Mouse (Mus musculus) c-Kit-positive CD71-positive TER-119-negative erythroid progenitor cells, embryonic 14.5 days (primary cell): Measurements from ENCODE around the gene Padi3.
A peak's percentile ranks its signal among the peaks of the same experiment; 100 is the strongest.

Source experiments
- DNase-seq: peaks from one replicate; pipeline ENCODE4 v3.0.0-alpha.2; 2013; ENCODE audit warnings: low read depth

The Padi3 gene

GRCm38 (mm10) chr4:140815996-140816917, 5.8 kb upstream of the Padi3 start:
- no peak for DNase-seq

GRCm38 (mm10) chr4:140815496-140815895, 5.0 kb upstream of the Padi3 start:
- no peak for DNase-seq

- DNase-seq: no peak
These were observed 4.1 kb upstream of the Padi3 start for GRCm38 (mm10) chr4:140814241-140815225.

- no peak for DNase-seq
These were observed 3.1 kb upstream of the Padi3 start for GRCm38 (mm10) chr4:140813358-140814185.

GRCm38 (mm10) chr4:140812609-140813008, 2.2 kb upstream of the Padi3 start:
- no peak for DNase-seq

- no peak for DNase-seq
These were observed 1.7 kb upstream of the Padi3 start for GRCm38 (mm10) chr4:140812191-140812590.

GRCm38 (mm10) chr4:140809118-140809517, 1.3 kb downstream of the Padi3 start:
- DNase-seq: no peak

GRCm38 (mm10) chr4:140804601-140805000, 5.8 kb downstream of the Padi3 start:
- DNase-seq: no peak

GRCm38 (mm10) chr4:140801364-140801763, 9.1 kb downstream of the Padi3 start:
- no peak for DNase-seq

- DNase-seq: no peak
These were observed 13.7 kb downstream of the Padi3 start for GRCm38 (mm10) chr4:140796786-140797185.

- no peak for DNase-seq
These were observed 15.8 kb downstream of the Padi3 start for GRCm38 (mm10) chr4:140794678-140795077.

GRCm38 (mm10) chr4:140793795-140794194, 16.7 kb downstream of the Padi3 start:
- DNase-seq: no peak

GRCm38 (mm10) chr4:140792584-140792983, 17.9 kb downstream of the Padi3 start:
- DNase-seq: no peak

GRCm38 (mm10) chr4:140791071-140791470, 19.4 kb downstream of the Padi3 start:
- DNase-seq: no peak

- DNase-seq: no peak
These were observed 20.5 kb downstream of the Padi3 start for GRCm38 (mm10) chr4:140789983-140790382.

GRCm38 (mm10) chr4:140788983-140789382, 21.5 kb downstream of the Padi3 start:
- peak; percentile 50 for DNase-seq

- DNase-seq: no peak
These were observed 22.2 kb downstream of the Padi3 start for GRCm38 (mm10) chr4:140788264-140788663.

- DNase-seq: no peak
These were observed 23.0 kb downstream of the Padi3 start for GRCm38 (mm10) chr4:140787414-140787813.

- DNase-seq: no peak
These were observed 25.2 kb downstream of the Padi3 start for GRCm38 (mm10) chr4:140785217-140785616.

- DNase-seq: no peak
These were observed 26.0 kb downstream of the Padi3 start for GRCm38 (mm10) chr4:140784292-140784945.

GRCm38 (mm10) chr4:140782821-140783220, 27.6 kb downstream of the Padi3 start:
- DNase-seq: no peak
